Mouse (Mus musculus): ENCODE measurements at regions not wholly inside any gene's neighbourhood (a gene's known extent, or its start where the extent isn't known, plus 50 kb on each side); places are given as distances from the start of the nearest gene placed in this dataset.

DNA sequence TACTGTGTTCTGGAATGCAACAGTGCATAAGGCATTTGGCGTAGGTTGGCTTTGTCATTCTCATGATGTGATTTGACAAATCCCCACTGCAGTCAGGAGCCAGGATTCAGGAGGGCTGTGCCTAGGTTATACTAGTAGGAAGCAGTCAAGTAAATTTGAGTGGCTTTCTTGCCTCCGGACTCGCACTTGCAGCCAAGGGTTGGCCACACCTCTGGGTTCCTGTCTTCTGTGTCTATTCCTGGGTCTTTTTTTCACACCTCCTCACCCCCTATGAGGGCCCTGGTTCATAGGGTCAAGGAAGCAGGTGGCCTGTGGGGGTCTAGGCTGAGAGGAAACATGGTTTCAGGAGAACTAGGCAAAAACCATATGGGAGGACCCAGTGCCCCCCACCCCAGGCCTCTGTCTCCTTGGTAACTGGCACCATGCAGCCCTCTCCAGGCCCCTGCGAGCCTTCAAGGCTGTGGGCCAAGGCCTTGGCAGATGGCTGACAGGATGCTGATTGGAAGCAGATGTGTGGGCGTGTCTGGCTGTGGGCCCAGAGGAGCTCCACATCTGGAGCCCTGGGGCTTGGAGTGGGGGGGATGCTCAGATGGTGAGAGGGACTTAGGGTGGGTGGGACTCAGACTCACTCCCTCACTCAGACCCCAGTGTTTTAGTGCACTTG is 195.7 kb downstream of the Rgs3 start:
- DNase-seq (ENCODE audit: low spot score) = no peak

GRCm38 (mm10) chr4:62756721-62757206 is 197.1 kb downstream of the Rgs3 start:
- peak; percentile 64 for DNase-seq (ENCODE audit: low spot score)

GRCm38 (mm10) chr4:62760748-62761604 is 201.3 kb downstream of the Rgs3 start:
- no peak for DNase-seq (ENCODE audit: low spot score)

- DNase-seq (ENCODE audit: low spot score) = peak; percentile 64
Measured at GRCm38 (mm10) chr4:62761672-62762071, 202.0 kb downstream of the Rgs3 start.

- peak; percentile 70 for DNase-seq (ENCODE audit: low spot score)
Measured at GRCm38 (mm10) chr4:62763990-62764389, 201.4 kb upstream of the Zfp618 start.

DNA sequence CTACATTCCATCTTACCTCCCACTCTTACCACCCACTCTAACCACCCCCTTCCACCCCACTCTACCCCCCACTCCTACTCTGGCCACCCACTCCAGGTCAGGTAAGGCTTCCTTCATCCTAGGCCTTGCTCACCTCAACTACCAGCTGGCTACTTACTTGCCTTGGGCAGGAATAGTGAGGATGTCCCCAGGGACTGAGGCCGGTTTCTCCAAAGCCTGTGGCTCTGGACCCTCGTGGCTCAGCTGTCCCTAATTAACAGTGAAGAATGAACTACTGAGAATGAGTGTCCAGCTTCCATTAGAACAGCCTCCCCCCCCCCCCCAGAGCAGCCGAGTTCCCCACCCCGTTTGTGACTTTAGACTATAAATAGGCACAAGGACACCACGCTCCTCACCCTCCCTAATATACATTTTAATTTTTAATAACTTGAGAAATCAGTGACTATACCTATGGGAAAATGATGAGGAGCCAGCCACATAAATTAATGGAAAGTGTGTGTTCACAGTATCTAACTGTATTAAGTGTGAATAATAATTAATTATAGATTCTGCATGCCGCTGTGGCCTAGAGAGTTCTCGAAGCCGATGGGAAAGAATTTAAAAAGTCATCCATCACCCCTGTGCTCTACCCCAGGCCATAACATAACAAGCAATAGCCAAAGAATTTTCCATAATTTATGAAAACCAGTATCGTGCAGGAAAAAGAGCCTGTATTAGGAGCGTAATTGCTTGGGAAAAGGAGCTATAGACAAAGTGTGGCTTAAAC is 195.7 kb upstream of the Zfp618 start:
- no peak for DNase-seq (ENCODE audit: low spot score)

DNA sequence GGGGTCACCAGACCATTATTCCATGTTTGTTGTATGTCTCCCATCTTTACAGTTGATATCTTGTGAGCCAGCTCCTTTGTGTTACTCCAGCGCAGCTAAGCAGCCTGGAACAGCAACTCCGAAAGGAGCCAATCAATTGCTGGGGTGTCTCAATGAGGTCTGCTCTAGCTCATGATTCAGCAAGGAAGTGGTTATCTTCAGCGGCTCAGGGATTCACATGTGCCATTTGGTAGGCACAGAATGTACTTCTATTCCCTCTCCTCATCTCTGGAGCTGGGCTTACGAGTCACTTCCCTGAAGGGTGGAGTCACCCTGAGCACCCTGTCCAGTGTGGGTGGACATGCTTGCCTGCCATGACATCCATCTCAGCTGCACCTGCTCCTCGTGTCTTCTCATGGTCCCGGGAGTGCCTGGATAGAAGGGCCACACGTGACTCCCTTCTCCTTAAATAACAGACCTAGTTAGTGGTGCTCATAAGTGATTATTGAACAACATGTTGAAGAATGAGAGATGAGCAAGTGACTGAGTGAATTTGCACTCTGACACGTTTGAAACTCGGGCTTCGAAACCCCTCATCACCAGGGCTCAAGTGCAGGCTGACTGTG is 190.3 kb upstream of the Zfp618 start:
- DNase-seq (ENCODE audit: low spot score) = no peak

GRCm38 (mm10) chr4:62776881-62777280 is 188.5 kb upstream of the Zfp618 start:
- no peak for DNase-seq (ENCODE audit: low spot score)

DNA sequence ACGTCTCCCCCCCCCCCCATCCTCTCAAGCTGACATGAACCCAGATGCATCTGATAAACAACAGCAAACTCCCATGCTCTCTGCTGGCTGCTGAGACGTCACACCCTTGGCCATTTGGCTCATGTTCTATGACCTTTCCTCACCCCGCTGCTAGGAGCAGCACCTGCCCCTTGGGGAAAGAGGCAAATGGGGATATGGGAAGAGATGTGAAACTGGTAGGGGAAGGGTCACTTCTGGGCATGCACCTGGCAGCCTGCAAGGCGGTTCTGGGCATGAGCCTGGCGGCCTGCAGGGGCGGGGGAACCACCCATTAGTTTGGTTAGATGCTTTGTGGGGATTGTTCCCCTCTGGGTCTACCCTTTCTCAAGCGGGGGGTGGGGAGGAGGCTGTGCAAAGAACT is 187.9 kb upstream of the Zfp618 start:
- no peak for DNase-seq (ENCODE audit: low spot score)

GRCm38 (mm10) chr4:62778621-62779020 is 186.8 kb upstream of the Zfp618 start:
- no peak for DNase-seq (ENCODE audit: low spot score)

DNA sequence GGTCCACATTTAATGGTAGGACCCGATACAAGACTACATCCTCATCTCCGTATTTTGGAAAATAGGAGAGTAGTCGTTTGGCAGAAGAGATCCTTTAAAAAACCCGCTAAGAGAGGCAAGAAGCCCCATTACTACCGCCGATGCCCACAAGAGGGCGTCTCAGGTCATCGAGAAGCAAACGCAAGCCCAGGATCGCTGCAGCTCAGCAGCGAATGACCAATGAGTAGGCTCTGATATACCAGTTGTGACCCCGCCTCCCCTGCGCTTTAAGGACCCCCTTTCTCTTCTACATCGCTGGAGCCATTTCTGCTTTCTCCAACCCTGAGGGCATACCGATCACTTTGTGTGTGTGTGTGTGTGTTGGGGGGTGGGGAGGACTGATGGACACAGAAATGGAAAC is 185.0 kb upstream of the Zfp618 start:
- DNase-seq (ENCODE audit: low spot score) = peak; percentile 80

- DNase-seq (ENCODE audit: low spot score) = no peak
Measured at GRCm38 (mm10) chr4:62780837-62781236, 184.5 kb upstream of the Zfp618 start.

GRCm38 (mm10) chr4:62781309-62781800 is 184.0 kb upstream of the Zfp618 start:
- DNase-seq (ENCODE audit: low spot score) = no peak

- DNase-seq (ENCODE audit: low spot score) = no peak
Measured at GRCm38 (mm10) chr4:62785711-62786110, 179.7 kb upstream of the Zfp618 start.

- DNase-seq (ENCODE audit: low spot score) = no peak
Measured at GRCm38 (mm10) chr4:62789696-62790095, 175.7 kb upstream of the Zfp618 start.

- no peak for DNase-seq (ENCODE audit: low spot score)
Measured at GRCm38 (mm10) chr4:62793582-62793981, 171.8 kb upstream of the Zfp618 start.

- DNase-seq (ENCODE audit: low spot score) = peak; percentile 45
Measured at GRCm38 (mm10) chr4:62795538-62795937, 169.8 kb upstream of the Zfp618 start.

- DNase-seq (ENCODE audit: low spot score) = no peak
Measured at GRCm38 (mm10) chr4:62799923-62800322, 165.4 kb upstream of the Zfp618 start.

GRCm38 (mm10) chr4:62805841-62806240 is 159.5 kb upstream of the Zfp618 start:
- peak; percentile 56 for DNase-seq (ENCODE audit: low spot score)

- DNase-seq (ENCODE audit: low spot score) = peak; percentile 55
Measured at GRCm38 (mm10) chr4:62806786-62807185, 158.6 kb upstream of the Zfp618 start.

- DNase-seq (ENCODE audit: low spot score) = no peak
Measured at GRCm38 (mm10) chr4:62807926-62808552, 157.3 kb upstream of the Zfp618 start.

Measured in T-cell, adult 2 months (primary cell).